Mouse (Mus musculus): Measurements from ENCODE around the gene Smurf1.

Smurf1 gene

GRCm38 (mm10) chr5:144914433-144914906 is 51.2 kb downstream of the Smurf1 start:
- no peak for DNase-seq (ENCODE audit: low spot score in 2 of 2)

- DNase-seq (ENCODE audit: low spot score in 2 of 2) = no peak
These were observed 51.7 kb downstream of the Smurf1 start for GRCm38 (mm10) chr5:144913923-144914322.

- DNase-seq (ENCODE audit: low spot score in 2 of 2) = no peak
These were observed 52.3 kb downstream of the Smurf1 start for GRCm38 (mm10) chr5:144913361-144913760.

DNA sequence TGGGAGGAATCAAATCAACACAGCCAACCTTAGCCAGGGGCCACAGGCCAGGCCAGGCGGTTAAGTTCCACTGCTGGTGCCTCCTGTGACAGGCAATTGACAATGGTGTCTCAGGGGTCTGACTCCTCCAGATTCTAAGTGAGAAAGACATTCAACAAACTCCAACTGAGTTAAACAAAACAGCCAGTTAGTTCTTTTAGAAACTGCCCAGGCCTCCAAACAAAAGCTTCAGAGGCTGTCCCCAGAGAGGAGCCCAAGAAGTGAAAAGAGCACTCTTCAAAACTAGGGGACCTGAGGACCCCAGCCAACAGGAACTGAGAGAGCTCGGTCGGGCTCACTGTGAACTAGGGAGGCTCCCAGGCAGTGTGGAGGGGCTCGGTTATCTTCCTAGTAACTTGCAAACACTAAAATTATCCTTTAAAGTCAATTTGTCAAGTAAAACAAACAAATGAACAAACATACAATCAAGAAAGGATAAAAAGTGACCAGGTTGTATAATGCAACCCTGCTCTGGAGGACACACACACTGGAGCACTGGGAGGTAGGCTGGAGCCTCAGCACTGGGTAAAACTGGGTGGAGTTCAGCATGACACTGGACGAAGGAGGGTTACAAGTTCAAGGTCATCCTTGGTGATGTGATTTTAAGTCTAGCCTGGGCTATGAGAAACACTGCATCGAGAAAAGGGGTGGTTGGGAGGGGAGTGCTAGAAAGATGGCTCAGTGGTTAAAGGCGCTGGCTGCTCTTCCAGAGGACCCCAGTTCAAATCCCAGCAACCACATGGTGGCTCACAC is 52.9 kb downstream of the Smurf1 start:
- DNase-seq (ENCODE audit: low spot score in 2 of 2) = no peak

GRCm38 (mm10) chr5:144909521-144909920 is 56.1 kb downstream of the Smurf1 start:
- no peak for DNase-seq (ENCODE audit: low spot score in 2 of 2)

GRCm38 (mm10) chr5:144907591-144907990 is 58.1 kb downstream of the Smurf1 start:
- DNase-seq (ENCODE audit: low spot score in 2 of 2) = no peak

DNA sequence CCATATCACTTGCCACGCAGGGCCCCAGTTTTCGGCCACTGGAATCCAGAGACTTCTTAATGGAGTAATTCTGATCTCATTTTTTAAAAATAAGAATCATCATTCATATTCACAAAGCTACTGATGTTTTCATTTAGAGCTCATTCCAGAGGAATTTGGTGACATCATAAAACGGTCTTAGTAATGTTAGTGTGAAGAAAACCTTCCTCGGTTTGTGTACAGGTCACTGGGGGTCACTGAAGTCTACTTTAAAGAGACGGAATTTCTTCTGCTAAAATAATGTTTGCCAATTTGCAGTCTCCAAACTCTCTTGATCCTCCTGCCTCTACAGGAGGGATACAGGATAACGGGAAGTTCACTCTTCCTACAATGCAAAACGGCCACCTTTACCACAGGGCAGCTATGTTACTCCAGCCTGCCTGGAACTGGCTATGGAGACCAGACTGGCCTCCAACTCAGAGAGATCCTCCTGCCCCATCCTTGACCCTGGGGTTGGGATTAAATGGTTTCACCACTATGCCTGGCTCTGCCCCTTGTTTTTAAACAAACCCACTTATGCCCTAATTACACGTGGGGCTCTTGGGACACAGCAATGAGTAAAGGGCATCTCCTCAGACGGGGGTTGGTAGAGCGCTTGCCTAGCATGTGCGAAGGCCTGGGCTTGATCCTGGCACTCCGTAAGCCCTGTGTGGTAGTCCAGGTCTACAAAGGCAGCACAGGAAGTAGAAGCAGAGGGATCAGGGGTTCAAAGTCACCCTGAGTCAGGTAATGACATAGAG is 61.1 kb downstream of the Smurf1 start:
- no peak for DNase-seq (ENCODE audit: low spot score in 2 of 2)

DNA sequence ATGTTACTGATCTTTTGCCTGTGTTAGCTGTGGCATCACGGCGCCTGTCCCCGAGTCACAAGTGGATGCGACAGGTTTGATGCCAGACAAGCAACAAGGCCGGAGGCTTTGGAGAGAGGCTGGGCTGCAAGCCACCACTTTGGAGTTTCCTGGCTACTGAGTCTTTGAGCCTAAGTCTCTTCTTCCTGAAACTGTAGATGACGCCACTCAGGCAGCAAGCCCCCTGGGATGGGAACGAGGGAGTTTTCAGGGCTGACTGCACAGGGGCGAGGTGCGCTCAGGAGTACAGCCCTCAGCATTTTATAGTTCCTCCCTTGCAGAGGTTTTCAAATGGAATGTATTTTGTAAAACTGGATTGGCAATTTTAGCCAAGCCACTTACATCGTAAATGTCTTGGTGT is 63.9 kb downstream of the Smurf1 start:
- DNase-seq (ENCODE audit: low spot score in 2 of 2) = no peak

GRCm38 (mm10) chr5:144901035-144901434 is 64.6 kb downstream of the Smurf1 start:
- DNase-seq (ENCODE audit: low spot score in 2 of 2) = no peak

DNA sequence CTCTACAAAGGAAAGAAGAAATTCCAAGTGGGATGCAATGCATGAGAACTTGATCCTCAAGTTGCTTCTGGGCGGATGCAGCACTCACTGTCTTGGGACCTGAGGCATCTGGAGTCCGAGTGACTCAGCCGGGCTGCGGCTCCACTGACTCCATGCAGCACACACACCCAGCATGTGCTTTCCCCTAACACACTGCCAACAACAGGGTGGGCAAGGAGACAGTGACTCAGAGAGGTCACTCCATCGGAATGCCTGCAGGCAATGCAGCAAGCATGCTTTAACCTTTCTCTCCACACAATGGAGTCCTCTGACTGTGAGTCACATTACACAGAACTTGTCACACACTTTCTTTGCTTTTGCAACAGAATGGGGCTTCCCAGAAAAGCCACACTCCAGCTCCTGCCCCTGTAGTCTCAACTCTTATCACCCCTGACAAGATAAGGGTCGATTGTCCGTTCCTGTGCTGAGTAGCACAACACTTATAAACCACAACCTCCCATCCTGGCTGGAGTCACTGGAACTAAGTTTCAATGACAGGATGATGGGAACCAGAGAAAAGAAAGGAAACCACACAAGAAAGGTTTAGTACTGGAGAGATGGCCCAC is 67.1 kb downstream of the Smurf1 start:
- DNase-seq (ENCODE audit: low spot score in 2 of 2) = no peak

- DNase-seq (ENCODE audit: low spot score in 2 of 2) = no peak
These were observed 67.8 kb downstream of the Smurf1 start for GRCm38 (mm10) chr5:144897881-144898280.

GRCm38 (mm10) chr5:144891276-144891675 is 74.4 kb downstream of the Smurf1 start:
- no peak for DNase-seq (ENCODE audit: low spot score in 2 of 2)

- no peak for DNase-seq (ENCODE audit: low spot score in 2 of 2)
These were observed 79.5 kb downstream of the Smurf1 start for GRCm38 (mm10) chr5:144885968-144886650.

GRCm38 (mm10) chr5:144884629-144885217 is 80.9 kb downstream of the Smurf1 start:
- DNase-seq (ENCODE audit: low spot score in 2 of 2) = no peak

DNA sequence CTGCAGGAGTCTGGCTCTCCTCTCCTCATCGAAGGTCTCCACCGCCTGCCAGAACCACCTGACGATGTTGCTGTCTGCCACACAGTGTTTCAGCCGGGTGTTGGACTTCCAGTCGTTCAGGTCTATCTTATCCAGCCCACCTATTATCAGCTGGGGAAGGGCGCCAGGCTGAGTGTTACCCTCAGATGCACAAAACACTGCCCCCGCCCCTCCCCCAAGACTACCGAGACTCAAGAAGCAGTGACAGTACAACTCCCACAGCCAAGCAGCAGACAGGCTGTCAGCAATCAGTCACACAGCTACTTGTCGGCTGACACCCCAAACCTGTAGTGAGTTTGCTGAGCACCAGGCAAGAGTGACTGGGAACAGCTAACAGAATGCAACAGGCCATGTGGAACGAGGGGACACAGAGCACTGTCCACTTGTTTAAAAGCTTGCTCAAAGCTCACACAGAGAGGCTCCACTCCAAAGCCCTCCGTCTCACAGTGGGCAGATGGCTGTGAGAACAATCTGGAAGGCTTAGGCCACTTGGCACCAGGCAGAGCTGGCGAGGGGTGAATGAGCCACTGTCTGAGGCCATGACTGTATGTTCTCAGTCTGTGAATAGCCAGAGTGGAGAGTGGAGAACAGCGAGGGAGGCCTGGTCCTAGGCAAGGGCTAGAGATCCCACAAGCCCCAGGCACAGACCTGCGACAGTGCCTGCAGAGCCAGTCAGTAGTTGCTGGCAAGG is 83.8 kb downstream of the Smurf1 start:
- DNase-seq (ENCODE audit: low spot score in 2 of 2) = no peak

GRCm38 (mm10) chr5:144877021-144877420 is 88.6 kb downstream of the Smurf1 start:
- DNase-seq (ENCODE audit: low spot score in 2 of 2) = no peak

- DNase-seq (ENCODE audit: low spot score in 2 of 2) = peak in 1 of 2 experiments; percentile 59
These were observed 89.8 kb downstream of the Smurf1 start for GRCm38 (mm10) chr5:144875892-144876291.

- no peak for DNase-seq (ENCODE audit: low spot score in 2 of 2)
These were observed 90.4 kb downstream of the Smurf1 start for GRCm38 (mm10) chr5:144875227-144875626.

DNA sequence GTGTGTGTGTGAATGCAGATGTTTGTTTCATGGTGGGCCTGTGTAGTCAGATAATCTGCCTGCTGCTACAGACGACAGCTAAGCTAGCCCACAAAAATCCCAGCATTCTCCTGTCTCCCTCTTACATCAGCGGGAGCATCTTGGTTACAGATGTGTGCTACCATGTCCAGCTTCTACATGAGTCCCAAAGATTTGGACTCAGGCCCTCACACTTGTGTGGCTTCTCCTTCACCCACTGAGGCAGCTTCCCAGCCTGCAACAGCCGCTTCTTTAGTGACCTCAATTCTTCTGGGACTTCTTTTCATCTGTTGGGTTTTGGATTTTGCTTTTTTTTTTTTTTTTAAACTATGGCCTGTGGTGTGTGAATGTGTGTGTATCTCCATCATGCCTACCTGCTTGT is 92.8 kb downstream of the Smurf1 start:
- DNase-seq (ENCODE audit: low spot score in 2 of 2) = no peak

DNA sequence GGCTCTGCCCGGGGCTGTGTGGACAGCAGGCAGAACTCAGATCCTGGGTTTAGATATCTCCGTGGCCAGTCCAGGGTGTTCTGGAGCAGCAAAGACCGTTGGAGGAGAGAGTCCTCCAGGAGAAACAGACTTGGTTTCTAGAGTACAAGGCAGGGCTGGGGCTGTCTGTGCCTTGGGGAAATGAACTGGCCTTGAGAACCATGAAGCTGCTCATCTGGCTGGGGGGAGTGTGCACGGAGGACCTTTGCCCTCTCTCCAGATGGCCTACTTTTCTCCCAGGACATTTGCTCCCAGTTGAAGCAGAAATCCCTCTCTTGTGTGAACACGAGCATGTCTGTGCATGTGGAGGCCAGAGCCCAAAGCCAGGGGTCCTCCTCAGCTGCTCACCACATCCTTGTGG is 93.3 kb downstream of the Smurf1 start:
- no peak for DNase-seq (ENCODE audit: low spot score in 2 of 2)

DNA sequence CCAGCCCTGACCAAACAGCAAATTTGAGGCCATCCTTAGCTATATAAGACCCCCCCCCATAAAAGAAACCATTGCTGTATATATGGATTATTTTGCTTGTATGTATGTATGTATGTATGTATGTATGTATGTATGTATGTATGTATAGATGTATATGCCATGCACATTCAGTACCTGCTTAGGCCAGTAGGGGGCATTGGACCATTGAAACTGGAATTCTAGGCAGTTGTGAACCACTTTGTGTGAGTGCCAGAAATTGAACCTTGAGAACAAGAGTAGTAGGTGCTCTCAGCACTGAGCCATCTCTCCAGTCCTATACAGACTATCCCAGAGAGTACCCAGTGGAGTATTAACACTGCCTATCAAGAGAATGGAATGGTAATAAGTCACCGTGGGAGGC is 93.9 kb downstream of the Smurf1 start:
- no peak for DNase-seq (ENCODE audit: low spot score in 2 of 2)

All from thymus, postnatal 10 days (tissue).